ENCODE assay signal across 24 mouse cellular contexts in the genomic region with DNA sequence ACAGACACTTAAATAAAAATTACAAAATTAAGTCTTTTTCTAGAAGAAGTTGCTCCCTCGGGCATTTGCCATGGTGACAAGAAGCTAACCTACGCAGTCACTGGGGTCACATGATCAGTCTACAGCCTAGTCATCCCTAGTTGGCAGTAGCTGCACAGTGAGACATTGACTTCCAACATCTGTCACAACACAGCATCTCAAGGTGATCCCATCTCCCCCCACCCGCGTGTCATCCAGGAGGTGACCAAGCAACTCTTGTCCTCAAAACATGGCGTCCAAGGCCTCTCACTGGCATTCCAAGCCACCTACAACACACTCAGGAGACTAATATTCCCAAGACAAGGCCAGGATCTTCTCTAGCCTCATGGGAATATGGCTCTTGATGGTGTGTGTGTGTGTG.
"Had no signal": no experiment of that assay in that cellular context is flagged by ENCODE, and none has a peak within 500 bp of the region (broad histone marks: within the 10 kb centered on the region; RNA-seq: fewer than 3 reads in every experiment).

No protein-coding gene starts in this region.

- H3K27ac ChIP-seq: gastrocnemius, adult 2 months; heart, embryonic 10.5 days; hindbrain, embryonic 10.5 days; hindbrain, embryonic 12.5 days; hindbrain, embryonic 14.5 days; intestine, embryonic 15.5 days; layer of hippocampus, adult 2 months; left cerebral cortex, adult 2 months; limb, embryonic 13.5 days; limb, embryonic 15.5 days; liver, embryonic 12.5 days; liver, embryonic 14.5 days had no signal

- H3K9me3 ChIP-seq: heart, embryonic 10.5 days; heart, embryonic 12.5 days; hindbrain, embryonic 10.5 days; hindbrain, embryonic 12.5 days; intestine, embryonic 15.5 days; limb, embryonic 13.5 days; limb, embryonic 15.5 days; liver, embryonic 12.5 days had no signal

- H3K4me1 ChIP-seq: heart, embryonic 10.5 days; heart, embryonic 12.5 days; hindbrain, embryonic 12.5 days; intestine, embryonic 15.5 days; limb, embryonic 13.5 days; limb, embryonic 15.5 days; liver, embryonic 12.5 days had no signal

- H3K36me3 ChIP-seq: heart, embryonic 10.5 days; heart, embryonic 12.5 days; hindbrain, embryonic 10.5 days; hindbrain, embryonic 12.5 days; intestine, embryonic 15.5 days; limb, embryonic 13.5 days; limb, embryonic 15.5 days; liver, embryonic 12.5 days had no signal

- H3K27me3 ChIP-seq: hindbrain, embryonic 12.5 days; intestine, embryonic 15.5 days; limb, embryonic 13.5 days; liver, embryonic 12.5 days had no signal

- H3K4me3 ChIP-seq: gastrocnemius, adult 2 months; heart, embryonic 10.5 days; heart, embryonic 12.5 days; hindbrain, embryonic 10.5 days; hindbrain, embryonic 12.5 days; intestine, embryonic 15.5 days; layer of hippocampus, adult 2 months; left cerebral cortex, adult 2 months; limb, embryonic 13.5 days; limb, embryonic 15.5 days; liver, embryonic 12.5 days had no signal

- DNase-seq: gastrocnemius, adult 2 months; gastrocnemius, postnatal 10 days; gastrocnemius, postnatal 25 days; heart, adult 18-20 months; heart, postnatal 10 days; heart, postnatal 4 days; kidney, adult 18-20 months; kidney, adult 8-10 months; kidney, postnatal 10 days; kidney, postnatal 25 days; kidney, postnatal 4 days; left cerebral cortex, postnatal 4 days had no signal
